Mouse (Mus musculus) gastrocnemius, postnatal 25 days (tissue): ENCODE measurements around the gene Atp2c2. TPM values are rescaled to one million over a fixed set of nuclear protein-coding genes. Genes with fewer than 3 reads are reported as not detected.

Experiments used
- DNase-seq: peaks from one replicate; pipeline ENCODE4 v3.0.0; 2022
- total RNA-seq, 2 experiments: library from RNA; stranded (reverse); gene quantifications; 1 replicate in 1 of 2; 2 replicates in 1 of 2; pipeline ENCODE4 v1.2.3; 2021

Gene Atp2c2
- total RNA-seq, 2 experiments from 2014 or later, result 0.13 TPM; not detected in 1

- no peak for DNase-seq
Observed at GRCm38 (mm10) chr8:119784676-119785075, 84.9 kb downstream of the Atp2c2 start.

GRCm38 (mm10) chr8:119785764-119786405, 86.1 kb downstream of the Atp2c2 start:
- no peak for DNase-seq

GRCm38 (mm10) chr8:119786871-119787270, 87.1 kb downstream of the Atp2c2 start:
- no peak for DNase-seq

GRCm38 (mm10) chr8:119787341-119787740, 87.5 kb downstream of the Atp2c2 start:
- no peak for DNase-seq

- DNase-seq, result peak; percentile 4
Observed at GRCm38 (mm10) chr8:119788607-119789381, 89.0 kb downstream of the Atp2c2 start.

- DNase-seq, result no peak
Observed at GRCm38 (mm10) chr8:119789581-119789980, 89.8 kb downstream of the Atp2c2 start.

GRCm38 (mm10) chr8:119791804-119792704, 92.2 kb downstream of the Atp2c2 start:
- no peak for DNase-seq

- no peak for DNase-seq
Observed at GRCm38 (mm10) chr8:119794689-119795088, 94.9 kb downstream of the Atp2c2 start.

GRCm38 (mm10) chr8:119795651-119796050, 95.8 kb downstream of the Atp2c2 start:
- no peak for DNase-seq

GRCm38 (mm10) chr8:119798170-119798964, 98.6 kb downstream of the Atp2c2 start:
- peak; percentile 49 for DNase-seq

GRCm38 (mm10) chr8:119798965-119799264, 99.1 kb downstream of the Atp2c2 start:
- DNase-seq, result no peak

- no peak for DNase-seq
Observed at GRCm38 (mm10) chr8:119801168-119801567, 101.4 kb downstream of the Atp2c2 start.

- DNase-seq, result no peak
Observed at GRCm38 (mm10) chr8:119802592-119802991, 102.8 kb downstream of the Atp2c2 start.

GRCm38 (mm10) chr8:119805275-119805674, 105.5 kb downstream of the Atp2c2 start:
- no peak for DNase-seq

- no peak for DNase-seq
Observed at GRCm38 (mm10) chr8:119806422-119807263, 106.8 kb downstream of the Atp2c2 start.

Other genes starting within 250 kb of the Atp2c2 start
- not detected for gene Slc38a8, start 198.3 kb upstream of the Atp2c2 start, total RNA-seq
- 10 to 100 TPM; 26.7 to 27.0 TPM for gene Mbtps1, start 141.3 kb upstream of the Atp2c2 start, total RNA-seq
- 10 to 100 TPM; 11.2 to 13.3 TPM for gene Hsdl1, start 124.8 kb upstream of the Atp2c2 start, total RNA-seq
- not detected for gene Dnaaf1, start 124.8 kb upstream of the Atp2c2 start, total RNA-seq
- gene Taf1c, start 94.8 kb upstream of the Atp2c2 start, total RNA-seq, result 1 to 10 TPM; 3.4 to 4.0 TPM
- gene Adad2, start 87.3 kb upstream of the Atp2c2 start, total RNA-seq, result under 1 TPM in 1 of 2 experiments, not detected in 1; 0.23 TPM
- 10 to 100 TPM in 1 of 2 experiments, 1 to 10 TPM in 1; 8.6 to 12.6 TPM for gene Kcng4, start 64.3 kb upstream of the Atp2c2 start, total RNA-seq
- gene Wfdc1, start 33.6 kb upstream of the Atp2c2 start, total RNA-seq, result 100 to 1,000 TPM in 1 of 2 experiments, 10 to 100 TPM in 1; 74.0 to 104 TPM
- 1 to 10 TPM; 3.2 to 4.0 TPM for gene Tldc1, start 78.4 kb downstream of the Atp2c2 start, total RNA-seq
- 10 to 100 TPM in 1 of 2 experiments, 1 to 10 TPM in 1; 6.5 to 11.3 TPM for gene Cotl1, start 140.5 kb downstream of the Atp2c2 start, total RNA-seq
- gene Klhl36, start 162.3 kb downstream of the Atp2c2 start, total RNA-seq, result 1 to 10 TPM; 1.3 to 1.4 TPM
- 10 to 100 TPM; 42.2 to 50.1 TPM for gene Usp10, start 210.4 kb downstream of the Atp2c2 start, total RNA-seq
- 1 to 10 TPM in 1 of 2 experiments, not detected in 1; 6.7 TPM for gene Gm20388, start 210.8 kb downstream of the Atp2c2 start, total RNA-seq